Comparison of ENCODE assay signal across 8 mouse cellular contexts in the genomic region with DNA sequence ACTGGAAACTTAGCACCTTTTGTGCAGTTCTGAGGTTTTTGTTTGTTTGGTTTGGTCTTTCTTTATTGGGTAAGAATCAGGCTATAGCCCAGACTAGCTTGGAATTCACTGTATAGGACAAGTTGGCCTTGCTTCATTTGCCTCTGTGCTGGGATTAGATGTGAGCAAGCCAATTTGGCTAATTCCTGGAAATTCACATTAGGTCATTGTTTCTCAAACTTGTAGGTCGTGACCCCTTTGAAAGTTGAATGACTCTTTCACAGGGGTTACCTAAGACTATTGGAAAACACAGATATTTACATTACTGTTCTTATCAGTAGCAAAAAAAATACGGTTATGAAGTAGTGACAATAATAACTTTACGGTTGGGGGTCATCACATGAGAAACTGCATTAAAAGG. TPM values are rescaled to one million over a fixed set of nuclear protein-coding genes. Genes with fewer than 3 reads are reported as not detected.
DNase-seq lines count a peak whose midpoint lies in the region; ATAC-seq and TF ChIP-seq lines count a peak whose summit lies in the region.

No protein-coding gene starts in this region.

- no peak for TF ChIP-seq EP300 in heart, postnatal 0 days (IDR thresholded peaks at IDR 0.05; ENCODE audit: low read depth)

- no peak for ATAC-seq in heart, postnatal 0 days (ENCODE audit: insufficient read depth, low read depth)
- no peak for ATAC-seq in embryonic facial prominence, embryonic 13.5 days (ENCODE audit: insufficient number of reproducible peaks, insufficient read depth, low FRiP score, low TSS enrichment, low read depth)
- ATAC-seq in hindbrain, postnatal 0 days: no peak
- ATAC-seq in midbrain, embryonic 14.5 days (ENCODE audit: low FRiP score, low TSS enrichment): no peak

- no peaks in the 10 kb centered on the region for H3K9me3 ChIP-seq in heart, postnatal 0 days (replicated peaks; ENCODE audit: control insufficient read depth, low read length)
- H3K9me3 ChIP-seq in embryonic facial prominence, embryonic 13.5 days: no peaks in the 10 kb centered on the region
- H3K9me3 ChIP-seq in hindbrain, postnatal 0 days (ENCODE audit: low read length): no peaks in the 10 kb centered on the region
- no peaks in the 10 kb centered on the region for H3K9me3 ChIP-seq in midbrain, embryonic 14.5 days (ENCODE audit: control insufficient read depth, low read length)

- H3K4me1 ChIP-seq in heart, postnatal 0 days (ENCODE audit: control insufficient read depth, insufficient read depth): peaks cover 8% of the 10 kb centered on the region
- H3K4me1 ChIP-seq in embryonic facial prominence, embryonic 13.5 days: 0 out of 2 replicates have a peak, but pooled peaks cover 5% of the 10 kb centered on the region
- H3K4me1 ChIP-seq in hindbrain, postnatal 0 days (ENCODE audit: insufficient read depth, low read length): 0 out of 2 replicates have a peak, but pooled peaks cover 6% of the 10 kb centered on the region
- H3K4me1 ChIP-seq in midbrain, embryonic 14.5 days (ENCODE audit: control insufficient read depth, insufficient read depth, low read length): peaks cover 8% of the 10 kb centered on the region; the same call in 1 of the 2 replicates

- H3K36me3 ChIP-seq in heart, postnatal 0 days (replicated peaks; ENCODE audit: control insufficient read depth, insufficient read depth, low read length): peaks cover 27% of the 10 kb centered on the region
- H3K36me3 ChIP-seq in embryonic facial prominence, embryonic 13.5 days: peaks cover 26% of the 10 kb centered on the region
- H3K36me3 ChIP-seq in hindbrain, postnatal 0 days (ENCODE audit: insufficient read depth, low read length): peaks cover 22% of the 10 kb centered on the region
- peaks cover 32% of the 10 kb centered on the region for H3K36me3 ChIP-seq in midbrain, embryonic 14.5 days (ENCODE audit: control insufficient read depth, insufficient read depth, low read length)

- 61% methylated on average over 3 of the region's 3 CpGs for WGBS in heart, postnatal 0 days
- 86% methylated on average over 3 of the region's 3 CpGs for WGBS in embryonic facial prominence, embryonic 13.5 days
- WGBS in hindbrain, postnatal 0 days: 86% methylated on average over 3 of the region's 3 CpGs
- WGBS in midbrain, embryonic 14.5 days: 87% methylated on average over 3 of the region's 3 CpGs

- no peak overlapping the region for H3K9ac ChIP-seq in heart, postnatal 0 days (replicated peaks; ENCODE audit: low read depth, low read length)
- H3K9ac ChIP-seq in embryonic facial prominence, embryonic 13.5 days: peak overlapping the region; percentile 92
- H3K9ac ChIP-seq in hindbrain, postnatal 0 days (replicated peaks; ENCODE audit: low read length): peak overlapping the region; percentile 91
- H3K9ac ChIP-seq in midbrain, embryonic 14.5 days (replicated peaks; ENCODE audit: low read length): peak overlapping the region; percentile 98

- H3K4me3 ChIP-seq in heart, postnatal 0 days (ENCODE audit: low read depth, low read length): peak overlapping the region; percentile 80; the same call in 1 of the 2 replicates
- H3K4me3 ChIP-seq in embryonic facial prominence, embryonic 13.5 days: peak overlapping the region; percentile 81
- H3K4me3 ChIP-seq in hindbrain, postnatal 0 days (ENCODE audit: low read length): peak overlapping the region; percentile 63
- peak overlapping the region; percentile 80 for H3K4me3 ChIP-seq in midbrain, embryonic 14.5 days (replicated peaks; ENCODE audit: low read depth, low read length)

- DNase-seq in heart, postnatal 0 days (ENCODE audit: low spot score): no peak
- no peak for DNase-seq in heart, postnatal 25 days (ENCODE audit: low spot score)
- no peak for DNase-seq in hindbrain, postnatal 0 days (ENCODE audit: low spot score)
- no peak for DNase-seq in midbrain, embryonic 14.5 days
- no peak for DNase-seq in layer of hippocampus, adult 9-10 months (ENCODE audit: low spot score)
- no peak for DNase-seq in spleen, postnatal 36 days (ENCODE audit: low spot score in 2 of 2)
- no peak for DNase-seq in kidney, adult 11 months

- H3K27me3 ChIP-seq in heart, postnatal 0 days (ENCODE audit: control insufficient read depth, insufficient read depth, low read length): no peaks in the 10 kb centered on the region
- H3K27me3 ChIP-seq in embryonic facial prominence, embryonic 13.5 days: no peaks in the 10 kb centered on the region
- H3K27me3 ChIP-seq in hindbrain, postnatal 0 days (ENCODE audit: insufficient read depth, low read length): no peaks in the 10 kb centered on the region
- H3K27me3 ChIP-seq in midbrain, embryonic 14.5 days (ENCODE audit: control insufficient read depth, insufficient read depth, low read length): no peaks in the 10 kb centered on the region

- no peak overlapping the region for H3K27ac ChIP-seq in heart, postnatal 0 days (ENCODE audit: low read depth)
- no peak overlapping the region for H3K27ac ChIP-seq in embryonic facial prominence, embryonic 13.5 days
- peak overlapping the region; percentile 95; the same call in 1 of the 2 replicates for H3K27ac ChIP-seq in hindbrain, postnatal 0 days
- H3K27ac ChIP-seq in midbrain, embryonic 14.5 days (replicated peaks; ENCODE audit: low read depth, low read length): peak overlapping the region; percentile 99; the same call in 1 of the 2 replicates

- peak overlapping the region; percentile 70 for H3K4me2 ChIP-seq in heart, postnatal 0 days (ENCODE audit: low read depth, low read length)
- H3K4me2 ChIP-seq in embryonic facial prominence, embryonic 13.5 days: peak overlapping the region; percentile 76
- peak overlapping the region; percentile 73 for H3K4me2 ChIP-seq in hindbrain, postnatal 0 days (ENCODE audit: low read depth, low read length)
- peak overlapping the region; percentile 86 for H3K4me2 ChIP-seq in midbrain, embryonic 14.5 days (ENCODE audit: low read length)

- intact Hi-C loops in heart, postnatal 25 days (cut with DNase I): loop anchor here (2.0 to 5.0 kb wide), 2 partner anchors 38 to 67 kb away; a partner anchor contains a TSS

- no peak for TF ChIP-seq CTCF in heart, postnatal 0 days (IDR thresholded peaks at IDR 0.05; ENCODE audit: low read depth)
- TF ChIP-seq CTCF in hindbrain, postnatal 0 days (IDR thresholded peaks at IDR 0.05; ENCODE audit: low read depth): no peak

RNA-seq across cellular contexts. Expression of a gene that starts 1.2 kb away (rescaled TPM):
- 15.3 and 24.8 TPM in 2 replicates for total RNA-seq in heart, postnatal 0 days (2014; rRNA removed; ENCODE audit: low replicate concordance)
- polyA plus RNA-seq in heart, postnatal 0 days (2015; fragmentation: Nextera tagmentation; extraction: Ambion mirVana): 8.3 and 9.3 TPM in 2 replicates
- total RNA-seq in heart, postnatal 25 days (2021): 10 to 100 TPM in 1 of 2 experiments, 1 to 10 TPM in 1; 9.6 to 11.0 TPM
- polyA plus RNA-seq in embryonic facial prominence, embryonic 13.5 days (2015; fragmentation: Nextera tagmentation; extraction: Ambion mirVana): 24.0 and 24.4 TPM in 2 replicates
- 11.6 and 43.2 TPM in 2 replicates for total RNA-seq in hindbrain, postnatal 0 days (2014; rRNA removed)
- 7.9 and 11.3 TPM in 2 replicates for polyA plus RNA-seq in hindbrain, postnatal 0 days (2015; fragmentation: Nextera tagmentation; extraction: Ambion mirVana)
- 24.9 and 27.8 TPM in 2 replicates for polyA plus RNA-seq in midbrain, embryonic 14.5 days (2014; fragmentation: Nextera tagmentation; extraction: Ambion mirVana)

RNA-seq across cellular contexts. Expression of a gene that starts 6.5 kb away (rescaled TPM):
- total RNA-seq in heart, postnatal 0 days (2014; rRNA removed; ENCODE audit: low replicate concordance): 39.9 and 45.6 TPM in 2 replicates
- 281 and 291 TPM in 2 replicates for polyA plus RNA-seq in heart, postnatal 0 days (2015; fragmentation: Nextera tagmentation; extraction: Ambion mirVana)
- 100 to 1,000 TPM; 124 to 126 TPM for total RNA-seq in heart, postnatal 25 days (2021)
- 308 and 342 TPM in 2 replicates for polyA plus RNA-seq in embryonic facial prominence, embryonic 13.5 days (2015; fragmentation: Nextera tagmentation; extraction: Ambion mirVana)
- 42.9 and 57.8 TPM in 2 replicates for total RNA-seq in hindbrain, postnatal 0 days (2014; rRNA removed)
- polyA plus RNA-seq in hindbrain, postnatal 0 days (2015; fragmentation: Nextera tagmentation; extraction: Ambion mirVana): 294 and 302 TPM in 2 replicates
- 241 and 270 TPM in 2 replicates for polyA plus RNA-seq in midbrain, embryonic 14.5 days (2014; fragmentation: Nextera tagmentation; extraction: Ambion mirVana)

RNA-seq across cellular contexts. Expression of a gene that starts 17.4 kb away (rescaled TPM):
- total RNA-seq in heart, postnatal 0 days (2014; rRNA removed; ENCODE audit: low replicate concordance): 13.9 and 24.1 TPM in 2 replicates
- polyA plus RNA-seq in heart, postnatal 0 days (2015; fragmentation: Nextera tagmentation; extraction: Ambion mirVana): 6.1 and 6.5 TPM in 2 replicates
- 1 to 10 TPM; 8.9 to 9.3 TPM for total RNA-seq in heart, postnatal 25 days (2021)
- 35.7 and 37.5 TPM in 2 replicates for polyA plus RNA-seq in embryonic facial prominence, embryonic 13.5 days (2015; fragmentation: Nextera tagmentation; extraction: Ambion mirVana)
- total RNA-seq in hindbrain, postnatal 0 days (2014; rRNA removed): 30.3 and 46.9 TPM in 2 replicates
- polyA plus RNA-seq in hindbrain, postnatal 0 days (2015; fragmentation: Nextera tagmentation; extraction: Ambion mirVana): 14.5 and 16.5 TPM in 2 replicates
- polyA plus RNA-seq in midbrain, embryonic 14.5 days (2014; fragmentation: Nextera tagmentation; extraction: Ambion mirVana): 16.8 and 19.9 TPM in 2 replicates

RNA-seq across cellular contexts. Expression of a gene that starts 17.8 kb away (rescaled TPM):
- 39.5 and 67.6 TPM in 2 replicates for total RNA-seq in heart, postnatal 0 days (2014; rRNA removed; ENCODE audit: low replicate concordance)
- polyA plus RNA-seq in heart, postnatal 0 days (2015; fragmentation: Nextera tagmentation; extraction: Ambion mirVana): 33.3 and 39.9 TPM in 2 replicates
- 10 to 100 TPM; 11.2 to 11.9 TPM for total RNA-seq in heart, postnatal 25 days (2021)
- polyA plus RNA-seq in embryonic facial prominence, embryonic 13.5 days (2015; fragmentation: Nextera tagmentation; extraction: Ambion mirVana): 191 and 201 TPM in 2 replicates
- total RNA-seq in hindbrain, postnatal 0 days (2014; rRNA removed): 41.6 and 43.0 TPM in 2 replicates
- 58.8 and 63.3 TPM in 2 replicates for polyA plus RNA-seq in hindbrain, postnatal 0 days (2015; fragmentation: Nextera tagmentation; extraction: Ambion mirVana)
- polyA plus RNA-seq in midbrain, embryonic 14.5 days (2014; fragmentation: Nextera tagmentation; extraction: Ambion mirVana): 81.9 and 117 TPM in 2 replicates

RNA-seq across cellular contexts. Expression of a gene that starts 32.9 kb away (rescaled TPM):
- total RNA-seq in heart, postnatal 0 days (2014; rRNA removed; ENCODE audit: low replicate concordance): 52.8 and 77.7 TPM in 2 replicates
- 33.4 and 39.1 TPM in 2 replicates for polyA plus RNA-seq in heart, postnatal 0 days (2015; fragmentation: Nextera tagmentation; extraction: Ambion mirVana)
- 10 to 100 TPM; 29.9 to 32.9 TPM for total RNA-seq in heart, postnatal 25 days (2021)
- 94.2 and 101 TPM in 2 replicates for polyA plus RNA-seq in embryonic facial prominence, embryonic 13.5 days (2015; fragmentation: Nextera tagmentation; extraction: Ambion mirVana)
- total RNA-seq in hindbrain, postnatal 0 days (2014; rRNA removed): 67.2 and 70.2 TPM in 2 replicates
- polyA plus RNA-seq in hindbrain, postnatal 0 days (2015; fragmentation: Nextera tagmentation; extraction: Ambion mirVana): 48.2 and 49.9 TPM in 2 replicates
- 68.7 and 93.5 TPM in 2 replicates for polyA plus RNA-seq in midbrain, embryonic 14.5 days (2014; fragmentation: Nextera tagmentation; extraction: Ambion mirVana)

Comparison
In these comparisons a context has a peak if more than half of its experiments do, and no peak if none do; other contexts are left out.
1. H3K27ac ChIP-seq: peak in hindbrain, postnatal 0 days (single experiment) and midbrain, embryonic 14.5 days (single experiment); none in heart, postnatal 0 days (single experiment) and embryonic facial prominence, embryonic 13.5 days (single experiment).
2. Peak in every context shown above with its lines, with median percentiles within 50 percentile points of each other: H3K4me2 ChIP-seq and H3K4me3 ChIP-seq.